Mouse (Mus musculus) cerebellum, adult 2 months (tissue): Measurements from ENCODE around the gene Atoh7.

ENCODE experiments used
- CTCF ChIP-seq: fragments of 200-500 bp; IDR thresholded peaks from 2 replicates; pipeline ENCODE4 v1.5.1; 2011; ENCODE audit warnings: low read depth, mild to moderate bottlenecking, control low read depth, low read length, moderate library complexity, borderline replicate concordance; ENCODE audit not compliant: insufficient read depth
- POLR2A ChIP-seq: fragments of 200-500 bp; IDR thresholded peaks from 2 replicates; pipeline ENCODE4 v1.6.1; 2011; ENCODE audit warnings: low read length, control low read depth, borderline replicate concordance; ENCODE audit not compliant: insufficient read depth

- TF ChIP-seq CTCF (no peak), POLR2A (no peak)
Observed at GRCm38 (mm10) chr10:63116376-63116775, 16.9 kb downstream of the Atoh7 start.
